Mouse (Mus musculus): ENCODE results near the gene Hykk. TPM values are rescaled to one million over a fixed set of nuclear protein-coding genes. Genes with fewer than 3 reads are reported as not detected.

Gene Hykk
- 0.86 and 1.4 TPM in 2 replicates for polyA plus RNA-seq (2012; rRNA removed)

DNA sequence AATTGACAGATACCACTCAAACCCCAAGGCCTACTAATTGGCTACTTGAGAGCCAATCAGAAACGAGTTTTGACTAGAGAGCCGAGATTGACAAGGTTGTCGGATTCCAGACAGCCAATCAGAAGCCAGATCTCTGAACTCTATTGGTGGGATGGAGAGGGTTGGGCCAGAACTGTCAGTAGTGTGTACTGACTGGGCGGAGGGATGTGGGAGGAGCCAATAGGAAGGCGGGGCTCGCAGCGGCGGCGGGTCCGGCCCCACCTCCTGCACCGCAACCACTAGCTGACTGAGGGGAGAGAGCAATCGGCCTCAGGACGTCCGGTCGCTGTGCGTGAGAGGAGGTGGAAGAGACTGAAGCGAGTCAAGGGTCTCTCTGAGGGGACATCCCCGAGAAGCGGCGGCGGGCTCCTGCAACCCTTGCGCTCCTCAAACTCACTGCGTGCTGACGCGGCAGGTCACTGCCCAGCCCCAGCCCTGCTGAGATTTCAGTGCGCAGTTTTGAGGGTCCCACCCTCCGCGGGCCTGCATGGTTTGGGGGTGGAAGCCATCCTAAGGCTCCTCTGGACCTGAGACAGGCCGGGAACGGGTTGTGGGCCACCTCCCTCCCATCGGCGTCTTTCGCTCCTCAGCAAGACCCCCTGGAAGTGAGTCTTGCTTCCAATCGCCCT lies at the start of gene Hykk:
Gene Hykk (plus strand): TSS at position 274 of the 668 bp plus-strand sequence.

DNA sequence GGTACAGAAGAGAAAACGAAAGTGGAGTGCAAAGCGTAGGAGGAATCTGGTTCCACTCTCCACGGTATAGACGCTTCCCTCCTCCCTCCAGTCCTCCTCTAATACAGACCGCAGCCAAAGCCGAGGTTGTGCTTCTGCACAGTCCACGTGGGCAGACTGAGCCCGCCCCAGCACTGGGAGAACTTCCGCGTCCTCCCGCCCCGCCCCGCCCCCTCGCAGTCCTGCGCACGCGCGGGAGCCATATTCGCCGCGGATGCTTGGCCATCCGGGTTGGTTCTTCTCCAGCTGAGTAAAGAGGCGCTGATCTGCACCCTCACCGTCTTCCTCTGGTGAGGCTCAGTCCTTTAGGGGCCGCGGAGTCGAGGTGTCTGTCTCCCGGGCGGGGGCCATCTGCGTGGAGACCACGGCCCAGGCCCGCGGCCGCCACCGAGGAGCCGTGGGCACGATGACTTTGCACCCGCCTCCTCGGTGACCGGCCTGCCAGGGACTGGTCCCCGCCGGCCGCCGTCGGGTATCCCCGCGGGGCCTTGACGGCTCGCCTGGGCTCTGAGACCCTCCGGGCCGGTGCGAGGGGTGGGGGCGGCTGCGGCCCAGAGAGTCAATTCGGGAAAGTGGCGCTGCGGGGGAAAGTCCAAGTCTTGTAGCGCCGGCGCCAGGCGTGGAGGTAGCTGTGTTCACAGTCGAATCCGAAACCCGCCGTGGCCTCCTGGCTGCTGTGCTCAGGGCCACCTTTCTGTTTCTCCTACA lies 33.7 kb downstream of the Hykk start, which contains the start of the genes Psma4 and AY074887:
Gene Psma4 (plus strand): TSS at position 216 of the 747 bp plus-strand sequence.
Gene AY074887 (minus strand): TSS at position 424 of the 747 bp plus-strand sequence.

DNA sequence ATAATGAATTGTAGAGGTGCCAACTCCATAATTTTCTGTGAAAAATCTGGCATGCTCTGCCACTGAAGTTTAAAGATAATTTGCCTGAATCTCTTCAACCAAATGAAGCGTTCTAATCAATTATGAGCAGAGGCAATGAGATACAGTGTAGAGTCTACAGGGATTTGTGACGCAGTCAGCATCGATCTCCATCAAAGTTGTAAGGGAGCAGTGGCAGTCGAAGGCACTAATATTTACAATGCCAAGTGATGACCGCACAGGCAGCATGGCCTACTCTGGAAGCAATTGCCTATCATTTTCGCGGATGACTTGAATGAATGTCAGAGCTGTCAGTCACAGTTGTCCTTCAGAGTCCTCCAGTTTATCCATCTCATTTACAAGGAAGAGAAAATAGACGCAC lies 63.6 kb downstream of the Hykk start, which contains the start of gene Chrna5:
Gene Chrna5 (plus strand): TSS at position 207 of the 400 bp plus-strand sequence.

Other genes starting within 250 kb of the Hykk start
- gene Dnaja4, start 218.4 kb upstream of the Hykk start, polyA plus RNA-seq (2012; rRNA removed) = 4.5 and 5.5 TPM in 2 replicates
- gene Wdr61, start 182.8 kb upstream of the Hykk start, polyA plus RNA-seq (2012; rRNA removed) = 17.2 and 18.9 TPM in 2 replicates
- 2.3 and 12.1 TPM in 2 replicates for gene Crabp1, start 152.5 kb upstream of the Hykk start, polyA plus RNA-seq (2012; rRNA removed)
- 2.8 and 3.4 TPM in 2 replicates for gene Ireb2, start 53.5 kb upstream of the Hykk start, polyA plus RNA-seq (2012; rRNA removed)
- gene Psma4, start 33.5 kb downstream of the Hykk start, polyA plus RNA-seq (2012; rRNA removed) = 22.8 and 25.9 TPM in 2 replicates
- not detected in 2 replicates for gene AY074887, start 33.7 kb downstream of the Hykk start, polyA plus RNA-seq (2012; rRNA removed)
- gene Chrna5, start 63.6 kb downstream of the Hykk start, polyA plus RNA-seq (2012; rRNA removed) = 0.19 TPM in 1 of 2 replicates, not detected in the other
- gene Chrna3, start 109.3 kb downstream of the Hykk start, polyA plus RNA-seq (2012; rRNA removed) = 3.4 and 4.3 TPM in 2 replicates
- 5.7 and 9.4 TPM in 2 replicates for gene Chrnb4, start 131.5 kb downstream of the Hykk start, polyA plus RNA-seq (2012; rRNA removed)
- 15.8 and 17.3 TPM in 2 replicates for gene Ube2q2, start 231.6 kb downstream of the Hykk start, polyA plus RNA-seq (2012; rRNA removed)

Data from colon, adult 2 months (tissue).